Mouse (Mus musculus) embryonic facial prominence, embryonic 12.5 days (tissue): ENCODE data around the gene Ibtk. TPM values are rescaled to one million over a fixed set of nuclear protein-coding genes. Genes with fewer than 3 reads are reported as not detected.

Source experiments
- polyA plus RNA-seq: library from polyadenylated mRNA; unstranded; fragments of >200 nt; fragmentation: Nextera tagmentation; extraction: Ambion mirVana; gene quantifications from 2 replicates; pipeline ENCODE4 v1.2.1, GENCODE M21; 2016

The Ibtk gene
- polyA plus RNA-seq, 1 experiment from 2014 or later = 45.7 TPM

Other genes starting within 250 kb of the Ibtk start
- 34.8 and 37.2 TPM in 2 replicates for gene Tpbg, start 93.0 kb upstream of the Ibtk start, polyA plus RNA-seq